In genomic region chr4:148033858-148034410, GRCm38 (mm10) we compare ENCODE assay signal across 26 mouse cellular contexts. TPM values are rescaled to one million over a fixed set of nuclear protein-coding genes. Genes with fewer than 3 reads are reported as not detected.
DNase-seq lines count a peak whose midpoint lies in the region; ATAC-seq and TF ChIP-seq lines count a peak whose summit lies in the region.
"Had no signal": no experiment of that assay in that cellular context is flagged by ENCODE, and none has a peak within 500 bp of the region (broad histone marks: within the 10 kb centered on the region; RNA-seq: fewer than 3 reads in every experiment).

No protein-coding gene starts in this region.

- no peak for TF ChIP-seq POLR2A in ES-Bruce4 (IDR thresholded peaks at IDR 0.05; ENCODE audit: insufficient read depth, low read length)
- no peak for TF ChIP-seq POLR2A in kidney, adult 2 months (IDR thresholded peaks at IDR 0.05; ENCODE audit: low read depth, low read length)

- ATAC-seq in activated CD4-positive, CD25-positive, alpha-beta regulatory T cell, adult 4 months: peak; percentile 50
- ATAC-seq in megakaryocyte progenitor cell, adult 5-6 weeks (replicated peaks; ENCODE audit: poor library complexity): peak; percentile 43
- ATAC-seq: forebrain, embryonic 14.5 days; midbrain, embryonic 15.5 days had no signal

- DNase-seq in CD4-positive helper T cell, adult 2 months (ENCODE audit: low read depth, low spot score): peak; percentile 81
- no peak for DNase-seq in gastrocnemius, adult 18-20 months (ENCODE audit: low spot score)
- no peak for DNase-seq in kidney, adult 2 months
- DNase-seq in lung, adult 18-20 months: no peak
- DNase-seq: cerebellum, adult 2 months; cerebellum, postnatal 36 days; gastrocnemius, postnatal 25 days; liver, embryonic 13.5 days; right cerebral cortex, postnatal 25 days; thymus, adult 18-20 months had no signal

- H3K27ac ChIP-seq in ES-Bruce4 (ENCODE audit: insufficient read depth, low read length): peak overlapping the region; percentile 99
- no peak overlapping the region for H3K27ac ChIP-seq in kidney, adult 2 months (ENCODE audit: insufficient read depth, low read depth, low read length)
- H3K27ac ChIP-seq: kidney, embryonic 15.5 days; limb, embryonic 13.5 days; liver, embryonic 13.5 days; lung, embryonic 15.5 days; macrophage; midbrain, embryonic 15.5 days; stomach, embryonic 15.5 days had no signal

- H3K4me1 ChIP-seq in ES-Bruce4 (ENCODE audit: control insufficient read depth, insufficient read depth, low read length): peaks cover 6% of the 10 kb centered on the region
- H3K4me1 ChIP-seq in kidney, adult 2 months (ENCODE audit: control insufficient read depth, insufficient read depth, low read length): peaks cover 9% of the 10 kb centered on the region

- no peak overlapping the region for H3K4me3 ChIP-seq in ES-Bruce4 (ENCODE audit: low read depth, low read length)
- no peak overlapping the region for H3K4me3 ChIP-seq in kidney, adult 2 months (ENCODE audit: insufficient read depth, low read depth, low read length)
- H3K4me3 ChIP-seq: kidney, embryonic 15.5 days; limb, embryonic 13.5 days; liver, embryonic 13.5 days; lung, embryonic 15.5 days; midbrain, embryonic 15.5 days; myocyte; stomach, embryonic 15.5 days had no signal

- 0 out of 2 replicates have a peak, but pooled peaks have one; percentile 25 for TF ChIP-seq EP300 in ES-Bruce4 (IDR thresholded peaks at IDR 0.05; ENCODE audit: insufficient read depth, low read depth, low read length)

- no peak for TF ChIP-seq CTCF in ES-Bruce4 (IDR thresholded peaks at IDR 0.05; ENCODE audit: low read depth, low read length)
- no peak for TF ChIP-seq CTCF in kidney, adult 2 months (conservative IDR thresholded peaks at IDR 0.05; ENCODE audit: insufficient read depth, insufficient read length, low read depth, low read length)

- WGBS in kidney, adult 2 months: 90% methylated on average over 7 of the region's 7 CpGs

- no peaks in the 10 kb centered on the region for H3K27me3 ChIP-seq in ES-Bruce4 (ENCODE audit: control insufficient read depth, insufficient read depth, low read length, poor library complexity, severe bottlenecking)
- H3K27me3 ChIP-seq in kidney, adult 2 months (replicated peaks; ENCODE audit: control insufficient read depth, insufficient read depth, low read length): no peaks in the 10 kb centered on the region
- H3K27me3 ChIP-seq: kidney, embryonic 15.5 days; limb, embryonic 13.5 days; liver, embryonic 13.5 days; lung, embryonic 15.5 days; midbrain, embryonic 15.5 days; stomach, embryonic 15.5 days had no signal

- peaks cover 8% of the 10 kb centered on the region for H3K36me3 ChIP-seq in ES-Bruce4 (ENCODE audit: control insufficient read depth, insufficient read depth, low read length, poor library complexity, severe bottlenecking)
- H3K36me3 ChIP-seq in kidney, adult 2 months (ENCODE audit: control insufficient read depth, insufficient read depth, low read length): no peaks in the 10 kb centered on the region
- H3K36me3 ChIP-seq: stomach, embryonic 15.5 days had no signal

- no peaks in the 10 kb centered on the region for H3K9me3 ChIP-seq in ES-Bruce4 (replicated peaks; ENCODE audit: control insufficient read depth, insufficient read depth, low read length, poor library complexity, severe bottlenecking)
- H3K9me3 ChIP-seq: kidney, embryonic 15.5 days; limb, embryonic 13.5 days; liver, embryonic 13.5 days; lung, embryonic 15.5 days; midbrain, embryonic 15.5 days; stomach, embryonic 15.5 days had no signal

- 0 out of 2 replicates have a peak overlapping the region, but pooled peaks have one; percentile 43 for H3K9ac ChIP-seq in ES-Bruce4 (ENCODE audit: low read depth, poor library complexity, severe bottlenecking)
- H3K9ac ChIP-seq: kidney, embryonic 15.5 days; limb, embryonic 13.5 days; liver, embryonic 13.5 days; lung, embryonic 15.5 days; midbrain, embryonic 15.5 days; stomach, embryonic 15.5 days had no signal

RNA-seq across cellular contexts. Expression of gene Clcn6, which starts 4.7 kb away (rescaled TPM):
- 13.7 and 16.7 TPM in 2 replicates for polyA plus RNA-seq in ES-Bruce4 (2011; ENCODE audit: insufficient read depth, insufficient read length, low read depth, missing spikeins)
- 1 to 10 TPM; 2.4 to 3.3 TPM for polyA plus RNA-seq in activated CD4-positive, CD25-positive, alpha-beta regulatory T cell, adult 4 months (2017; shearing (Covaris generic))
- 3.3 and 4.1 TPM in 2 replicates for total RNA-seq in megakaryocyte progenitor cell, adult 5-6 weeks (2015)
- 1.5 and 6.4 TPM in 2 replicates for total RNA-seq in megakaryocyte progenitor cell, adult 5-6 weeks (2017)
- total RNA-seq in gastrocnemius, adult 18-20 months (2021): 1 to 10 TPM; 4.8 to 4.9 TPM
- 28.8 and 32.3 TPM in 2 replicates for polyA plus RNA-seq in kidney, adult 2 months (2012; rRNA removed)

RNA-seq across cellular contexts. Expression of gene Mthfr, which starts 4.9 kb away (rescaled TPM):
- polyA plus RNA-seq in ES-Bruce4 (2011; ENCODE audit: insufficient read depth, insufficient read length, low read depth, missing spikeins): 9.5 and 13.7 TPM in 2 replicates
- polyA plus RNA-seq in activated CD4-positive, CD25-positive, alpha-beta regulatory T cell, adult 4 months (2017; shearing (Covaris generic)): 10 to 100 TPM in 1 of 2 experiments, 1 to 10 TPM in 1; 6.0 to 12.9 TPM
- total RNA-seq in megakaryocyte progenitor cell, adult 5-6 weeks (2015): 5.5 and 6.2 TPM in 2 replicates
- total RNA-seq in megakaryocyte progenitor cell, adult 5-6 weeks (2017): 4.3 and 7.2 TPM in 2 replicates
- total RNA-seq in gastrocnemius, adult 18-20 months (2021): 1 to 10 TPM; 8.9 to 9.3 TPM
- 36.3 and 48.4 TPM in 2 replicates for polyA plus RNA-seq in kidney, adult 2 months (2012; rRNA removed)

RNA-seq across cellular contexts. Expression of gene Nppa, which starts 33.4 kb away (rescaled TPM):
- not detected in 2 replicates for polyA plus RNA-seq in ES-Bruce4 (2011; ENCODE audit: insufficient read depth, insufficient read length, low read depth, missing spikeins)
- not detected for polyA plus RNA-seq in activated CD4-positive, CD25-positive, alpha-beta regulatory T cell, adult 4 months (2017; shearing (Covaris generic))
- total RNA-seq in megakaryocyte progenitor cell, adult 5-6 weeks (2015): not detected in 2 replicates
- total RNA-seq in megakaryocyte progenitor cell, adult 5-6 weeks (2017): not detected in 2 replicates
- total RNA-seq in gastrocnemius, adult 18-20 months (2021): not detected
- 0.30 and 0.58 TPM in 2 replicates for polyA plus RNA-seq in kidney, adult 2 months (2012; rRNA removed)
- total RNA-seq: gastrocnemius, postnatal 25 days; layer of hippocampus, postnatal 25 days had no signal
- polyA plus RNA-seq: cerebellum, adult 2 months; hindbrain, embryonic 11.5 days; limb, embryonic 13.5 days; macrophage; myocyte had no signal

RNA-seq across cellular contexts. Expression of gene Nppb, which starts 48.3 kb away (rescaled TPM):
- polyA plus RNA-seq in ES-Bruce4 (2011; ENCODE audit: insufficient read depth, insufficient read length, low read depth, missing spikeins): 0.87 and 2.1 TPM in 2 replicates
- polyA plus RNA-seq in activated CD4-positive, CD25-positive, alpha-beta regulatory T cell, adult 4 months (2017; shearing (Covaris generic)): not detected
- not detected in 2 replicates for total RNA-seq in megakaryocyte progenitor cell, adult 5-6 weeks (2015)
- not detected in 2 replicates for total RNA-seq in megakaryocyte progenitor cell, adult 5-6 weeks (2017)
- total RNA-seq in gastrocnemius, adult 18-20 months (2021): not detected
- polyA plus RNA-seq in kidney, adult 2 months (2012; rRNA removed): not detected in 2 replicates
- total RNA-seq: gastrocnemius, postnatal 25 days; layer of hippocampus, postnatal 25 days; left cerebral cortex, postnatal 10 days had no signal
- polyA plus RNA-seq: forebrain, embryonic 14.5 days; kidney, embryonic 15.5 days; large intestine, adult 2 months; limb, embryonic 13.5 days; liver, embryonic 13.5 days; macrophage; midbrain, embryonic 15.5 days; stomach, embryonic 15.5 days; urinary bladder, adult 2 months had no signal

RNA-seq across cellular contexts. Expression of gene Agtrap, which starts 53.9 kb away (rescaled TPM):
- polyA plus RNA-seq in ES-Bruce4 (2011; ENCODE audit: insufficient read depth, insufficient read length, low read depth, missing spikeins): 48.2 and 60.6 TPM in 2 replicates
- 10 to 100 TPM; 16.7 to 17.4 TPM for polyA plus RNA-seq in activated CD4-positive, CD25-positive, alpha-beta regulatory T cell, adult 4 months (2017; shearing (Covaris generic))
- total RNA-seq in megakaryocyte progenitor cell, adult 5-6 weeks (2015): 16.3 and 16.5 TPM in 2 replicates
- 34.5 and 35.9 TPM in 2 replicates for total RNA-seq in megakaryocyte progenitor cell, adult 5-6 weeks (2017)
- 10 to 100 TPM in 1 of 2 experiments, 1 to 10 TPM in 1; 9.3 to 12.8 TPM for total RNA-seq in gastrocnemius, adult 18-20 months (2021)
- polyA plus RNA-seq in kidney, adult 2 months (2012; rRNA removed): 111 and 119 TPM in 2 replicates
